Mouse (Mus musculus) lung, embryonic 14.5 days (tissue): ENCODE measurements at regions not wholly inside any gene's neighbourhood (a gene's known extent, or its start where the extent isn't known, plus 50 kb on each side); places are given as distances from the start of the nearest gene placed in this dataset.
A peak's percentile ranks its signal among the peaks of the same experiment; 100 is the strongest.

Experiments
- ATAC-seq: fragments of 200-750 bp; cut with Nextera tagmentation; 2 replicates; pipeline ENCODE4 v1.8.0; 2017; ENCODE audit warnings: mild to moderate bottlenecking, moderate TSS enrichment, moderate library complexity; ENCODE audit not compliant: insufficient read depth
- DNase-seq: peaks from one replicate; pipeline ENCODE4 v3.0.0-alpha.2; 2015
- H3K27ac ChIP-seq: fragments of 300-500 bp; sonication (generic); 2 replicates; pipeline ENCODE4 v1.5.1; 2014; ENCODE audit warnings: low read depth, mild to moderate bottlenecking, moderate library complexity
- H3K27me3 ChIP-seq: fragments of 300-500 bp; sonication (generic); 2 replicates; pipeline ENCODE4 v1.6.1; 2014; ENCODE audit warnings: low read length, control low read depth; ENCODE audit not compliant: insufficient read depth
- H3K36me3 ChIP-seq: fragments of 300-500 bp; sonication (generic); 2 replicates; pipeline ENCODE4 v1.6.1; 2014; ENCODE audit warnings: control low read depth; ENCODE audit not compliant: insufficient read depth
- H3K4me1 ChIP-seq: fragments of 300-500 bp; sonication (generic); 2 replicates; pipeline ENCODE4 v1.6.1; 2014; ENCODE audit warnings: antibody characterized with exemption, control low read depth; ENCODE audit not compliant: insufficient read depth
- H3K4me2 ChIP-seq: fragments of 300-500 bp; sonication (generic); 2 replicates; pipeline ENCODE4 v1.6.1; 2014; ENCODE audit warnings: mild to moderate bottlenecking
- H3K4me3 ChIP-seq: fragments of 300-500 bp; sonication (generic); 2 replicates; pipeline ENCODE4 v1.5.1; 2014; ENCODE audit warnings: low read depth, low read length
- H3K9ac ChIP-seq: fragments of 300-500 bp; sonication (generic); 2 replicates; pipeline ENCODE4 v1.6.1; 2014
- H3K9me3 ChIP-seq: fragments of 300-500 bp; sonication (generic); 2 replicates; pipeline ENCODE4 v1.6.1; 2016; ENCODE audit warnings: low read depth, low read length, control low read depth
- CTCF ChIP-seq: IDR thresholded peaks from 2 replicates; pipeline ENCODE4 v1.5.1; 2016; ENCODE audit warnings: antibody characterized with exemption, low read depth
- WGBS: fragments of 180-500 bp; shearing (Covaris S2); extraction: QIAGEN DNeasy Blood & Tissue Kit; methylation state at CpG from one replicate; pipeline ENCODE4 v1.1.7; 2014; 5-methylcytosine and 5-hydroxymethylcytosine counted together

DNA sequence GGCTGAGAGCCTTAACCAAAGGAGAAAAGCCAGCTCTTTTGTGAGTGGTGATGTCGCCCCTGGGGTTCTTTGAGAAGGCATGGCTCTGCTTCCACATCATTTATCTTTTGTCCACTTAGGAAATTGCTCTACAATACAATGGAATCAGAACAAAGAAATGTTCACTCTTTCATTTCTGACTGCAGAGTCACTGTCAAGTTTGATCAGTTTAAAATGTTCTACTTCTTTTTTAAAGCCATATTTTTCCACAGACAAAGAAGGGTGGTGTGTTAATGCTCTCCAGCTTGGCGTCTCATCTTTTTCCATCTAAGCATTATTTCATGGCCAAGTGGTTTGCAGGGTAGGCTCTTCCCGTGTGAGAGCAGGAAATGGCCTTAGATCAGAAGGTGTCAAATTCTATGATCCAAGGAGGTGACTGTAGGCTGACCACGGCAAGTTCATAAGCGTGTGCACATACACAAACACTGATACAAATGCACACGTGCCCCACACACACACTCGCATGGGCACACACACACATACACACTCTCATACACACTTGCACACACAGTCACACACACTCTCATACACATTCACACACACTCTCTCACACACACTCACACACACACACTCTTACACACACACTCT lies 645.9 kb downstream of the Zfp706 start:
- 34% methylated on average over 7 of the region's 7 CpGs for whole genome bisulfite sequencing
- Histone ChIP-seq H3K4me2 (no peak overlapping the region), H3K9me3 (no peaks in the 10 kb centered on the region), H3K4me3 (no peak overlapping the region), H3K27ac (peak overlapping the region; percentile 39), H3K9ac (no peak overlapping the region), H3K4me1 (0 out of 2 replicates have a peak, but pooled peaks cover 8% of the 10 kb centered on the region), H3K27me3 (no peaks in the 10 kb centered on the region), H3K36me3 (no peaks in the 10 kb centered on the region)
- DNase-seq: peak; percentile 18
- no peak for ATAC-seq
- TF ChIP-seq CTCF: no peak

DNA sequence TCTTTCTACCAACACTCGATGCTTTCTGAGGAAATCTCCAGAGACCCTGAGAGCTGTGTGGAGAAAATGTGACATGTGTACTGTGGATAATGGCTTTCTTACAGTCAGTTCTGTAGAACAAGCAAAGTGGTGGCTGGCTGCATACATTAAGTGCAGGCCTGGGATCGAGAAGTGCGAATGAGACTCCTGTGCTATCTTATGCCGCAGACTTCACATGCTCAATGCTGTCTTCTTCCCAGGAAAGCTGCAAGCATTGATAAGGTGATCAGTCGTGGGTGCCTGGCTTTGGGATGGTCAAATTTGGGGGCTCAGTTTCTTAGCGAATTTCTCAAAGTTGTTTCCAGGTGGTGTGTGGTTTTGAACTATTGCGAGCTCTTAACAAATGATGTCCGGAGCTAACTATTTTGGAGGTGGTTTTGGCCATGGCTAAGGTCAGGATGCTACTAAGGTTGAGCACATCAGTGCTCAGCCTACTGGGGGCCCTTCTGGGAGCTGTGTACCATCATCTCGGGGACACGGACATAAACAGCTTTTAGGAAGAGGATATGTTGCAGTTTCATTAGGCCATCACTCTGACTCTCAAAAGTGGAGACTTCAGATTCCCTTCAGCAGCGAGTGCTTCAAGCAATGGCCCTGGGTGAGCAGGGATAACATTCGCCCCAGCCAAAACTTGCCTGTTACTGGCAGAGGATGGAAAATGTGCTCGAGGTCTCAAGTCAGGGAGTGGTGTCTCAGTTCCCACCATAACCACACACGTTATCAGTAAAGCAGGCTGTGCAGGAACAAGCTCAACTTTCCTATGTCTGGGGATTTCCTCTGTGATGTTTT lies 646.7 kb downstream of the Zfp706 start:
- Histone ChIP-seq H3K36me3 (no peaks in the 10 kb centered on the region), H3K4me3 (no peak overlapping the region), H3K9ac (no peak overlapping the region), H3K4me2 (no peak overlapping the region), H3K27me3 (no peaks in the 10 kb centered on the region), H3K27ac (peak overlapping the region; percentile 39), H3K4me1 (0 out of 2 replicates have a peak, but pooled peaks cover 8% of the 10 kb centered on the region), H3K9me3 (no peaks in the 10 kb centered on the region)
- DNase-seq (peak; percentile 61), ATAC-seq (peak; percentile 54; the same call in 1 of the 2 replicates)
- WGBS: 58% methylated on average over 14 of the region's 14 CpGs
- TF ChIP-seq CTCF: no peak

DNA sequence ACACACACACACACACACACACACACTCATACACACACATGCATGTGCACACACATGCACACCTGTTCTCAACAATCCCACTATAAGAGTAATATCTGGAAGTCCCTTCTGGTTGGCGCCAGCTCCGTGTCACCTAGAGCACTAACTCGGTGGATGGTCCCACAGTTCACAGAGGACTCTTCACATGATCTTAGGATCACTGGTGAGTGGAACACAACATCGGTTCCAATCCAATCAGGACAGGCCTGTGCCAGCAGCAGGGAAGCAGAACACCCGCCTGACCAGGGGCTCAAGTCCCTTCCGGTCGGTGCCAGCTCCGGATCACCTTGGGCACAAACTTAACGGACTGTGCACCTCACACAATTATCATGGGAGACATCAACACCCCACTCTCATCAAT lies 651.7 kb downstream of the Zfp706 start:
- H3K27ac ChIP-seq: no peak overlapping the region
- no peaks in the 10 kb centered on the region for H3K9me3 ChIP-seq
- DNase-seq (no peak), ATAC-seq (no peak)
- H3K4me3 ChIP-seq: no peak overlapping the region
- no peak for TF ChIP-seq CTCF
- H3K36me3 ChIP-seq: no peaks in the 10 kb centered on the region
- H3K4me2 ChIP-seq: no peak overlapping the region
- no peaks in the 10 kb centered on the region for H3K27me3 ChIP-seq
- WGBS: 90% methylated on average over 9 of the region's 9 CpGs
- 0 out of 2 replicates have a peak, but pooled peaks cover under 1% of the 10 kb centered on the region for H3K4me1 ChIP-seq
- H3K9ac ChIP-seq: no peak overlapping the region

- 85% methylated on average over 6 of the region's 6 CpGs for WGBS
- no peak for TF ChIP-seq CTCF
- Histone ChIP-seq H3K4me1 (no peaks in the 10 kb centered on the region), H3K27me3 (no peaks in the 10 kb centered on the region), H3K9me3 (no peaks in the 10 kb centered on the region), H3K9ac (no peak overlapping the region), H3K36me3 (no peaks in the 10 kb centered on the region), H3K4me2 (no peak overlapping the region), H3K27ac (no peak overlapping the region), H3K4me3 (no peak overlapping the region)
- DNase-seq: no peak
- no peak for ATAC-seq
Measured at GRCm38 (mm10) chr15:36354545-36354944, 653.0 kb downstream of the Zfp706 start.

- Histone ChIP-seq H3K9me3 (no peaks in the 10 kb centered on the region), H3K4me1 (no peaks in the 10 kb centered on the region), H3K27me3 (no peaks in the 10 kb centered on the region), H3K27ac (no peak overlapping the region), H3K9ac (no peak overlapping the region), H3K36me3 (no peaks in the 10 kb centered on the region), H3K4me3 (no peak overlapping the region), H3K4me2 (no peak overlapping the region)
- no peak for DNase-seq
- WGBS: 83% methylated on average over 3 of the region's 3 CpGs
- no peak for ATAC-seq
- TF ChIP-seq CTCF: no peak
Measured at GRCm38 (mm10) chr15:36353793-36354192, 653.8 kb downstream of the Zfp706 start.

- Histone ChIP-seq H3K9ac (no peak overlapping the region), H3K27me3 (no peaks in the 10 kb centered on the region), H3K9me3 (no peaks in the 10 kb centered on the region), H3K4me2 (no peak overlapping the region), H3K4me3 (no peak overlapping the region), H3K27ac (no peak overlapping the region), H3K36me3 (no peaks in the 10 kb centered on the region), H3K4me1 (0 out of 2 replicates have a peak, but pooled peaks cover under 1% of the 10 kb centered on the region)
- no peak for TF ChIP-seq CTCF
- 81% methylated on average over 1 of the region's 1 CpGs for WGBS
- ATAC-seq (no peak), DNase-seq (no peak)
Measured at GRCm38 (mm10) chr15:36352929-36353328, 654.6 kb downstream of the Zfp706 start.

GRCm38 (mm10) chr15:36351693-36352092 lies 655.9 kb downstream of the Zfp706 start:
- DNase-seq: peak; percentile 24

More at GRCm38 (mm10) chr15:36351693-36352092, 655.9 kb downstream of the Zfp706 start:
- Histone ChIP-seq H3K27ac (no peak overlapping the region), H3K9ac (no peak overlapping the region), H3K4me1 (0 out of 2 replicates have a peak, but pooled peaks cover 8% of the 10 kb centered on the region), H3K27me3 (no peaks in the 10 kb centered on the region), H3K36me3 (no peaks in the 10 kb centered on the region), H3K9me3 (no peaks in the 10 kb centered on the region), H3K4me2 (no peak overlapping the region), H3K4me3 (no peak overlapping the region)
- TF ChIP-seq CTCF: no peak
- no peak for ATAC-seq
- 44% methylated on average over 3 of the region's 3 CpGs for WGBS
